Mouse (Mus musculus): ENCODE measurements around the gene Tmem213.

Tmem213 gene

GRCm38 (mm10) chr6:38152305-38152704 lies 43.2 kb downstream of the Tmem213 start:
- DNase-seq (ENCODE audit: low spot score in 2 of 2): no peak

- DNase-seq (ENCODE audit: low spot score in 2 of 2): no peak
These were observed 47.1 kb downstream of the Tmem213 start for GRCm38 (mm10) chr6:38156204-38156603.

- DNase-seq (ENCODE audit: low spot score in 2 of 2): no peak
These were observed 48.9 kb downstream of the Tmem213 start for GRCm38 (mm10) chr6:38157925-38158324.

GRCm38 (mm10) chr6:38159576-38159975 lies 50.5 kb downstream of the Tmem213 start:
- DNase-seq (ENCODE audit: low spot score in 2 of 2): no peak

GRCm38 (mm10) chr6:38160102-38160501 lies 51.0 kb downstream of the Tmem213 start:
- DNase-seq (ENCODE audit: low spot score in 2 of 2): peak; percentile 48 to 69

- no peak for DNase-seq (ENCODE audit: low spot score in 2 of 2)
These were observed 51.5 kb downstream of the Tmem213 start for GRCm38 (mm10) chr6:38160556-38160955.

- DNase-seq (ENCODE audit: low spot score in 2 of 2): no peak
These were observed 53.9 kb downstream of the Tmem213 start for GRCm38 (mm10) chr6:38162825-38163504.

GRCm38 (mm10) chr6:38164705-38165104 lies 55.6 kb downstream of the Tmem213 start:
- DNase-seq (ENCODE audit: low spot score in 2 of 2): no peak

GRCm38 (mm10) chr6:38165385-38165784 lies 56.3 kb downstream of the Tmem213 start:
- DNase-seq (ENCODE audit: low spot score in 2 of 2): no peak

Measured in spleen, postnatal 36 days (tissue).